Mouse (Mus musculus) C2C12 (cell line): ENCODE data around the gene Klf16. TPM values are rescaled to one million over a fixed set of nuclear protein-coding genes. Genes with fewer than 3 reads are reported as not detected.

Experiments used
- H3K27me3 ChIP-seq: one replicate; pipeline ENCODE4 v1.6.1; 2011; ENCODE audit not compliant: control insufficient read depth, insufficient read depth, insufficient read length
- H3K36me3 ChIP-seq: one replicate; pipeline ENCODE4 v1.6.1; 2011; ENCODE audit not compliant: control insufficient read depth, insufficient read depth
- H3K4me3 ChIP-seq: one replicate; pipeline ENCODE4 v1.5.1; 2011; ENCODE audit warnings: mild to moderate bottlenecking, control low read depth; ENCODE audit not compliant: poor library complexity, insufficient read depth, severe bottlenecking
- H3K79me2 ChIP-seq: one replicate; pipeline ENCODE4 v1.6.1; 2011; ENCODE audit not compliant: control insufficient read depth, insufficient read depth
- H3K79me3 ChIP-seq: one replicate; pipeline ENCODE4 v1.6.1; 2011; ENCODE audit warnings: low read depth, control low read depth
- H3ac ChIP-seq: one replicate; pipeline ENCODE3; 2011; ENCODE audit warnings: low read depth; ENCODE audit not compliant: control insufficient read depth, insufficient read length
- CEBPB ChIP-seq: IDR thresholded peaks from one replicate; pipeline ENCODE4 v1.6.1; 2011; ENCODE audit warnings: low read depth, mild to moderate bottlenecking, control low read depth, moderate library complexity
- CTCF ChIP-seq: IDR thresholded peaks from one replicate; pipeline ENCODE4 v1.5.1; 2011; ENCODE audit not compliant: control insufficient read depth, insufficient read depth, insufficient read length
- FOSL1 ChIP-seq: IDR thresholded peaks from one replicate; pipeline ENCODE4 v1.8.0; 2011; ENCODE audit warnings: mild to moderate bottlenecking, low read length; ENCODE audit not compliant: poor library complexity, insufficient read depth, severe bottlenecking
- MAX ChIP-seq: IDR thresholded peaks from one replicate; pipeline ENCODE4 v1.6.1; 2011; ENCODE audit warnings: mild to moderate bottlenecking, control low read depth
- MYOD1 ChIP-seq: IDR thresholded peaks from one replicate; pipeline ENCODE4 v1.6.1; 2011; ENCODE audit warnings: low read depth; ENCODE audit not compliant: control insufficient read depth, insufficient read length
- MYOG ChIP-seq: IDR thresholded peaks from one replicate; pipeline ENCODE4 v1.6.1; 2011; ENCODE audit not compliant: control insufficient read depth, insufficient read length; ENCODE audit errors: extremely low read depth
- USF1 ChIP-seq: IDR thresholded peaks from one replicate; pipeline ENCODE4 v1.6.1; 2011; ENCODE audit warnings: low read depth, mild to moderate bottlenecking, control low read depth, moderate library complexity
- polyA plus RNA-seq: library from polyadenylated mRNA; unstranded; fragments of >200 nt; fragmentation: generic; extraction: Trizol; gene quantifications from one replicate; pipeline ENCODE4 v1.2.1, GENCODE M21; 2012; ENCODE audit warnings: missing spikeins

The Klf16 gene
- polyA plus RNA-seq, 1 experiment = 21.0 TPM

- H3K27me3 ChIP-seq = no peaks in the 10 kb centered on the region
- peaks cover 42% of the 10 kb centered on the region for H3K79me2 ChIP-seq
- peaks cover 13% of the 10 kb centered on the region for H3K36me3 ChIP-seq
- H3K4me3 ChIP-seq = no peak overlapping the region
- TF ChIP-seq MYOD1 (no peak), CEBPB (no peak), MYOG (no peak), MAX (no peak), FOSL1 (no peak), CTCF (no peak), USF1 (no peak)
- no peak overlapping the region for H3ac ChIP-seq
- H3K79me3 ChIP-seq = peaks cover 20% of the 10 kb centered on the region
These were observed 9.5 kb upstream of the Klf16 start for GRCm38 (mm10) chr10:80586407-80587304.

GRCm38 (mm10) chr10:80585581-80585980 is 8.5 kb upstream of the Klf16 start:
- no peak overlapping the region for H3K4me3 ChIP-seq
- no peak for TF ChIP-seq FOSL1
- no peak for TF ChIP-seq CEBPB
- TF ChIP-seq MYOD1 = no peak
- no peak for TF ChIP-seq CTCF
- no peak for TF ChIP-seq USF1
- no peak for TF ChIP-seq MAX
- no peak for TF ChIP-seq MYOG
- no peak overlapping the region for H3ac ChIP-seq
- peaks cover 20% of the 10 kb centered on the region for H3K79me3 ChIP-seq
- peaks cover 42% of the 10 kb centered on the region for H3K79me2 ChIP-seq
- no peaks in the 10 kb centered on the region for H3K27me3 ChIP-seq
- peaks cover 13% of the 10 kb centered on the region for H3K36me3 ChIP-seq

GRCm38 (mm10) chr10:80584642-80585552 is 7.8 kb upstream of the Klf16 start:
- H3K79me3 ChIP-seq = peaks cover 20% of the 10 kb centered on the region
- H3K27me3 ChIP-seq = no peaks in the 10 kb centered on the region
- H3K36me3 ChIP-seq = peaks cover 13% of the 10 kb centered on the region
- H3K4me3 ChIP-seq = no peak overlapping the region
- H3K79me2 ChIP-seq = peaks cover 40% of the 10 kb centered on the region
- no peak for TF ChIP-seq MYOG
- TF ChIP-seq USF1 = no peak
- no peak for TF ChIP-seq MYOD1
- no peak for TF ChIP-seq CTCF
- no peak for TF ChIP-seq MAX
- no peak for TF ChIP-seq FOSL1
- no peak for TF ChIP-seq CEBPB
- no peak overlapping the region for H3ac ChIP-seq

- H3K36me3 ChIP-seq = peaks cover 13% of the 10 kb centered on the region
- no peak overlapping the region for H3ac ChIP-seq
- no peak overlapping the region for H3K4me3 ChIP-seq
- peaks cover 12% of the 10 kb centered on the region for H3K79me3 ChIP-seq
- H3K27me3 ChIP-seq = no peaks in the 10 kb centered on the region
- no peak for TF ChIP-seq MYOD1
- no peak for TF ChIP-seq CEBPB
- TF ChIP-seq USF1 = no peak
- no peak for TF ChIP-seq MAX
- no peak for TF ChIP-seq CTCF
- TF ChIP-seq MYOG = no peak
- no peak for TF ChIP-seq FOSL1
- peaks cover 32% of the 10 kb centered on the region for H3K79me2 ChIP-seq
These were observed 6.9 kb upstream of the Klf16 start for GRCm38 (mm10) chr10:80584045-80584488.

GRCm38 (mm10) chr10:80583047-80583446 is 5.9 kb upstream of the Klf16 start:
- Histone ChIP-seq H3ac (no peak overlapping the region), H3K27me3 (no peaks in the 10 kb centered on the region), H3K79me3 (peaks cover 3% of the 10 kb centered on the region), H3K79me2 (peaks cover 22% of the 10 kb centered on the region), H3K36me3 (peaks cover 13% of the 10 kb centered on the region), H3K4me3 (no peak overlapping the region)
- TF ChIP-seq FOSL1 (no peak), MYOG (no peak), MAX (no peak), MYOD1 (no peak), CTCF (no peak), USF1 (no peak), CEBPB (no peak)
